Mouse (Mus musculus): ENCODE results near the gene Homer1. TPM values are rescaled to one million over a fixed set of nuclear protein-coding genes. Genes with fewer than 3 reads are reported as not detected.

The Homer1 gene
- total RNA-seq, 2 experiments from 2014 or later: 11.6 to 14.1 TPM

- no peak for ATAC-seq (replicated peaks; ENCODE audit: low FRiP score, low TSS enrichment, poor library complexity, severe bottlenecking)
These were observed 33.1 kb downstream of the Homer1 start for GRCm38 (mm10) chr13:93332491-93332890.

GRCm38 (mm10) chr13:93335337-93335736, 35.9 kb downstream of the Homer1 start:
- peak; percentile 72; the same call in 1 of the 2 replicates for ATAC-seq (replicated peaks; ENCODE audit: low FRiP score, low TSS enrichment, poor library complexity, severe bottlenecking)

DNA sequence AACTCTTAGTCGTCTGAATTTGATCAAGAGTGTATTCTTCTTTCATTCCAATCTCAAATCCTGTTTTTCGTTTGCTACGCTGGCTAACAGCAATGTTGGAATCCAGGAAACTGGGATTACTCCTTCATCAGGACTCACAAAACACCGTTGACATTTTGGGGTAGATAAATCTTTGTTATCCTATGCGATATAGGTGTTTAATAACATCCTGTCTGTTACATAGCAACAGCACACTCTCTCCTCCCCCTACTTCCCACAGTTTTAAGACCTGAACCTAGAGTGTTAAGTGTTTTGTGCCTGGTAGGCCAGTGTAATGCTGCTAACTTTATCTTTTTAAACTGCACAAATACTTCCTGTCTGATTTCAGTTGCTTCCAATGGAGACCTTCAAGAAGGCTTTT, 39.0 kb downstream of the Homer1 start:
- ATAC-seq (replicated peaks; ENCODE audit: low FRiP score, low TSS enrichment, poor library complexity, severe bottlenecking): no peak

- peak; percentile 82 for ATAC-seq (replicated peaks; ENCODE audit: low FRiP score, low TSS enrichment, poor library complexity, severe bottlenecking)
These were observed 41.3 kb downstream of the Homer1 start for GRCm38 (mm10) chr13:93340555-93341278.

DNA sequence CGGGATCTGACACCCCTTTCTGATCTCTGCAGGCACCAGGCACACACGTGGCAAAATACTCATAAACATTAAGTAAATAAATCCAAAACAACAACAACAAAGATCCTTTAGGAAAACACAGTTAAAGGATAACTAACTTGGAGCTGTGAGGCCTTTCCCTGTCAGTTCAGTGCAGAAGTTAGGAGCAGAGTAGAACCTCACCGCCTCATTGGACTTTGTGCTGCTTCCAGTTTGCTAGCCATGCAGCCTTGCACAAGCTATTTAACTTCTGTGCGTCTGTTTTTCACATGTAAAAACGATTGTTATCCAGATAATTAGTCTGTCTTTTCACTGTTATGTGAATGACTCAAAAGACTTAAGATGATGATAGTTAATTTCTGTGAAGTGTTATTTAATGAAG, 43.2 kb downstream of the Homer1 start:
- no peak for ATAC-seq (replicated peaks; ENCODE audit: low FRiP score, low TSS enrichment, poor library complexity, severe bottlenecking)

GRCm38 (mm10) chr13:93344395-93344794, 45.0 kb downstream of the Homer1 start:
- no peak for ATAC-seq (replicated peaks; ENCODE audit: low FRiP score, low TSS enrichment, poor library complexity, severe bottlenecking)

- peak; percentile 82 for ATAC-seq (replicated peaks; ENCODE audit: low FRiP score, low TSS enrichment, poor library complexity, severe bottlenecking)
These were observed 46.4 kb downstream of the Homer1 start for GRCm38 (mm10) chr13:93345854-93346253.

GRCm38 (mm10) chr13:93352030-93352429, 52.6 kb downstream of the Homer1 start:
- no peak for ATAC-seq (replicated peaks; ENCODE audit: low FRiP score, low TSS enrichment, poor library complexity, severe bottlenecking)

DNA sequence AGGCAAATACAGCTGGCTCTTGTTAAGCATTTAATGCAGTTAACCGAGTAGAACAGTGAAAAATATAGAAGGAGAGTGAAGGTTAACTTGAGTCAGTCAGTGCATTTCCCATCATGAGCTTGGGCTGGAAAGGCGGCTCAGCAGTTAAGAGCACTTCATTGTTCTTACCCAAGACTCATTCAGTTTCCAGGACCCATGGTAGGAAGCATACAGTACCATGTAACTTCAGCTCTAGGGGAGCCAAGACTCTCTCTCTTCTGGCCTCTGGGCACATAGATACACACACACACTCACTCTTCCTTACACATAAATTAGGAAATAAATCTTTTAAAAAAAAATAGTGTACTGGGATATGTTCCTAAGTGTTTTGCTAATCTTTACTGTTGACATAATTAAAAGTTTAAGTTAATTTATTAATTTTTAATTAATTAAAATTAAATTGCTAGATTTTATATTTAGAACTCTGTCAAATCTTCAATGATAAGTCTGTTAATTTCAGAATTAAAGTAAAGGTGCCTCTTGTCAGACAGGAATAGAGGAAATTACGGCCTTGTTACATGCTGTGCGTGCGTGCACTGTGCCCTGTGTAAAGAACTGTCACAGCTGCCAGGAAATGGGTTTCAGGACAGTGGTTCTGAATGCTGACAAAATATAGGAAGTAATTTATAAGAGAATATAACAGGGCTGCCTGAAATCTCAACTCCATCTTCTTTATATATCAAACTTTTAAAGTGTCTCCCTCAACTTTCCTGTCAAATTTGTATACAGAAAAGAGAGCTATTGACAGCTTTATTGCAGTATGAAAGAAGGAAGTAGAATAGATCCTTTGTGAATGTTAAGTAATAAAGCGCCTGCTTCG, 55.2 kb downstream of the Homer1 start:
- ATAC-seq (replicated peaks; ENCODE audit: low FRiP score, low TSS enrichment, poor library complexity, severe bottlenecking): peak; percentile 21; the same call in 1 of the 2 replicates

- peak; percentile 93 for ATAC-seq (replicated peaks; ENCODE audit: low FRiP score, low TSS enrichment, poor library complexity, severe bottlenecking)
These were observed 55.8 kb downstream of the Homer1 start for GRCm38 (mm10) chr13:93355279-93355587.

GRCm38 (mm10) chr13:93358522-93358921, 59.1 kb downstream of the Homer1 start:
- ATAC-seq (replicated peaks; ENCODE audit: low FRiP score, low TSS enrichment, poor library complexity, severe bottlenecking): no peak

- no peak for ATAC-seq (replicated peaks; ENCODE audit: low FRiP score, low TSS enrichment, poor library complexity, severe bottlenecking)
These were observed 68.1 kb downstream of the Homer1 start for GRCm38 (mm10) chr13:93367555-93367954.

DNA sequence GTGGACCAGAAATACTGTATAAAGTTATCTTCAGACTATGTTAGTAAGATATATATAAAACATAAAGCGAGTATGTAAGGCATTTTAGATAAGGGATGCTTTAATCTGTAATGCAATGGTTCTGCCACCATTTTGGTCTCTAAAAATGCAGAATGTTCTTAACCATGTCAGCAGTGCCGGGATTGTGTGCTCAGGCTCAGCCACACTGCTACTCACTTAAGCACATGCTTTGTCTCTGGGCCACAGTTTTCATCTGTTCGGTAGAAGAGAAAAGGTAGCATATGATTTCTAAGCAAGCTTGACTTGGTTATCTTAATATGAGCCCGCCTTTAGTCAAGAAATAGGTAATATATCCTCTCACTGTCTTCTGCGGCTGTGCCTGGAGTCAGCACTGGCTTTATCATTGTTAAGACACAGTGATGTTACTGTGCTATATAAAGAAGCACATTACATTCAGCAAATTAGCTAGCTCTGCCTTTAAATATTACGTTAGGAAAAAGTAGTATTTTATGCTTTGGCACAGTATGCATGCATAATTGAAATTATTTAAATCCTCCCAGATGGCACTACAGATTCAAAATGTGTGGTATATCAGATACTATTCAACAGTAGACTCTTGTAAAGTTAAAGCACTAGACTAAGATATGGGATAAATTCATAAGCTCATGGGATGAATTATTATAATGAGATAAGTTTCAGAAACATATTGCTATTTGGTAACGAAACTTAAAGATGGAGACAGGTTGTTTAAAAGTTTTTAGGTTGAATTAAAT, 69.6 kb downstream of the Homer1 start:
- no peak for ATAC-seq (replicated peaks; ENCODE audit: low FRiP score, low TSS enrichment, poor library complexity, severe bottlenecking)

DNA sequence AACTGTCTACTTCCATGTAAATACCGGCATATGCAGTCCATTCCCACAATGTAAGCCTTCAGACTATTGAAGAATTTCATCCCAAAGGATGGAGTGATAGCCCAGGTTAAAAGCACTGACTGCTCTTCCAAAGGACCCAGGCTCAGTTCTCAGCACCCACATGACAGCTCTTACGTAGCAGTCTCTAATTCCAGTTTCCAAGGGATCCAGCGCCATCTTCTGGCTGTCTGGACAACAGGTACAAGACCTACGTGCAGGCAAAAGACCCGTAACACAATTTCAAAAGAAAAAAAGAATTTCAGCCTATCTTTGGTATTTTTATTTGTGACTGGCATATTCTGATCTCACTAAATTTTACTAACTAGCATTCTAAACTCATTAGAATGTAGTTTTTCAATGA, 75.0 kb downstream of the Homer1 start:
- no peak for ATAC-seq (replicated peaks; ENCODE audit: low FRiP score, low TSS enrichment, poor library complexity, severe bottlenecking)

DNA sequence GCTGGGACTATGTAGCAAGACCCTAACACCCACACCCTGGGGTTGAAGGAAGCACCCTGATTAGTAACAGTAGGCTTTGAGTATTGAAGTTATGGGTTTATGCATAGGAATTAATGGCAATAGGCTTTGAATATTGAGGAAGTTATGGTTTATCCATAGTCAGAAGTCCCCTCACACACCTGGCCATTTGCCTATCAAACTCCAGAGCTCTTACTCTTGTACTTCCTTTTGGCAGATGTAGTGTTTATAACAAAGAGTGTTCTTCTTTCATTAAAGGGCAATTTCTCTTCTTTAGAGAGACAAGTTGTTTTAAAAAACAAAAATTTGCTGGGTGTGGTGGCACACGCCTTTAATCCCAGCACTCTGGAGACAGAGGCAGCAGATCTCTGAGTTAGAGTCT, 79.1 kb downstream of the Homer1 start:
- no peak for ATAC-seq (replicated peaks; ENCODE audit: low FRiP score, low TSS enrichment, poor library complexity, severe bottlenecking)

GRCm38 (mm10) chr13:93380399-93381063, 81.1 kb downstream of the Homer1 start:
- peak; percentile 59 for ATAC-seq (replicated peaks; ENCODE audit: low FRiP score, low TSS enrichment, poor library complexity, severe bottlenecking)

- peak; percentile 96 for ATAC-seq (replicated peaks; ENCODE audit: low FRiP score, low TSS enrichment, poor library complexity, severe bottlenecking)
These were observed 81.9 kb downstream of the Homer1 start for GRCm38 (mm10) chr13:93381301-93381700.

DNA sequence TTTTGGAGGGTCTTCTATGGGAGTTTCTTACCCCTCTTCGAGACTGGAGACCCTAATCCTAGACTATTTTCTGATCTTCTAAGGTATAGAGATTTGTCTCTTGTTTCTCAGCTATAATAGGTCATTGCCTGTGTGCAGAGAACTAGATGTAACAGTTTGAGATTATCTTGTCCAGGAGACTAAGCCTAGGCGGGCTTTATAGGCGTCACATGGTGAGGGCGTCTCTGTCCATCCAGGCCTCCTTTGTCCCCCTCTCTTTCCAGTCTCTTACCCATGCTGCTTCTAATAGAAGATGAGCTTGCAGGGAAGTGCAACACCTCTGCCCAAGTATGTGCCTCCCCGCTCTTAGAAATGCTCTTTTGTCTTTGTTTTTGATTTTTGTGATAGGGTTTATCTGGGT, 83.7 kb downstream of the Homer1 start:
- no peak for ATAC-seq (replicated peaks; ENCODE audit: low FRiP score, low TSS enrichment, poor library complexity, severe bottlenecking)

DNA sequence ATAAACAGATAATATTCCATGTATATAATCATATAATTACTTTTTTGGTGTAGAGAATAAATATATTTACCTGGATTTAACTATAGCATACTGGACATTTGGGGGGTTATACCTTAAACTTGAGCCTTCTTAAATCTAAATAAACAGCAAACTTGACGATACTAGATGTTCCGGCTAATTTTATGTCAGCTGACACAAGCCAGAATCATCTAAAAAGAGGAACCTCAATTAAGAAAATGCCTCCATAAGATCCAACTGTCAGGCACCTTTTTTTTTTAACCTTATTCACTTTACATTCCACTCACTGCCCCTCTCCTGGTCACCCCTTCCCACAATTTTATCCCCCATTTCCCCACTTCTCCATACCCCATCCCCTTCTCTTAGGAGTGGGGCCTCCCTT, 84.2 kb downstream of the Homer1 start:
- ATAC-seq (replicated peaks; ENCODE audit: low FRiP score, low TSS enrichment, poor library complexity, severe bottlenecking): no peak

- no peak for ATAC-seq (replicated peaks; ENCODE audit: low FRiP score, low TSS enrichment, poor library complexity, severe bottlenecking)
These were observed 85.0 kb downstream of the Homer1 start for GRCm38 (mm10) chr13:93384481-93384880.
